Mouse (Mus musculus): ENCODE results near the gene Usf2.
"Not testable (repeated sequence)": the region's sequence is repeated elsewhere in the genome, so short reads cannot be mapped to it uniquely, and the experiment has no call there.

- not testable (repeated sequence) for TF ChIP-seq POLR2A, CTCF (IDR thresholded peaks at IDR 0.05; ENCODE audit: insufficient read depth, low read depth, low read length)
Measured at GRCm38 (mm10) chr7:30949902-30950301, 6.7 kb downstream of the Usf2 start.

All from olfactory bulb, adult 2 months (tissue).